Mouse (Mus musculus) thymus, postnatal 25 days (tissue): ENCODE data around the gene Gm42420.

Experiments used
- DNase-seq: peaks from one replicate; pipeline ENCODE4 v3.0.0; 2022

Gm42420 gene

DNA sequence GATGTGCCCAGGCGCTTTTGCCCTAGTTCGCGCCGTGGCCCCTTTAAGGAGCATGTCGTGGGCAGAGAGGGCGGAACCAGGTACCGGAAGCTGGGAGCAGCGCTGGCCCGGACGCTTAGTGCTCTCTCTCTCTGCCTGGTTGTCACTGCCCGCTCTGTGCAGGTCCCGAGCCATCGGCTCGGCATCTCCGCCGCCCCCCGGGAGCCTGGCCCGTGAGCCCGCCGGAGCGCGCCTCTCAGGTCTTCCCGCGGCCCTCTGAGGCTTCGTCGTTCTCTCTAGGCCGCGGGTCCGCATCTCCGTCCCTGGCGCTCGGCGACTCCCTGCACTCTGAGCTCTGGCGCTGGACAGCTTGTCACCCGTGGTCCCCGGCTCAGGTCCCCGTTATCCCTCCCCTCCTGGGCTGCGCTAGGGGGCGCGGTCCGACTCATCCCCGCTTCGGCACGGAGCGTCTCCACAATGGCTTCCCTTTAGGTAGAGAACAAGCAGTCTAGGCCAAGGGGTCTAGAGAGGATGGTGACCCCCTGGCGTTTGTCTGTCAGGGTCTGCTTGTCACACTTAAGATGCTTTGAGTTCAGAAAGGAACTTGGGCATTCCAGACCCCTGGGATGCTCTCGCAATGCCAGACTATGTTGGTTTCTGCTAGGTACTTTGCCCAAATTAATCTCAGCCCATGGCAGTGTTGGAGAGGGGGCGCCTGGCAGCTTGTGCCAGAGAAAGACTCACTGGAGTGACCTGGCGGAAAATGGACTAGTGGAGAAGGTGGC is 11.6 kb upstream of the Gm42420 start, which contains the start of gene Adck2:
Gene Adck2 (plus strand): TSS at position 83 of the 764 bp plus-strand sequence.
- DNase-seq: peak; percentile 82

- DNase-seq: peak; percentile 6
Observed at GRCm38 (mm10) chr6:39574555-39574869, 11.0 kb upstream of the Gm42420 start.

DNA sequence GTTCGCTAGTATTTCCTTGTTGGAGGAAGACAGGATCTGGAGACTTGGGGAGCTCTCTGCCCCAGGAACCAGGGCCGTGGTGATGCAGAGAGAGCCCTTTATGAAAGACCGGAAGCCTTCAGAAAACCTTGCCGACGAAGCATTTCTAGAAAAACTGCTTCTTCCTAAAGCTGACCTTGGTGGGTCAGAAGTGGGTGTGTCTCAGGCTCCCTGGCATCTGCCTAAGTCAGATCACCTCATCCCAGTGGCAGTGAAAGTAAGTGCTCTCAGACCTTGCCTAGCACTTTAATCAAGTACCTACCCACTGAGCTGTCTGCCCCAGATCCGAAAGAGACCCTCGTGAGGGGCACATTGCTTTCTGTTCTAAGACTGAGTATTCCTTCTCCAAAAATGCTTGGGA is 10.6 kb upstream of the Gm42420 start:
- DNase-seq: no peak

DNA sequence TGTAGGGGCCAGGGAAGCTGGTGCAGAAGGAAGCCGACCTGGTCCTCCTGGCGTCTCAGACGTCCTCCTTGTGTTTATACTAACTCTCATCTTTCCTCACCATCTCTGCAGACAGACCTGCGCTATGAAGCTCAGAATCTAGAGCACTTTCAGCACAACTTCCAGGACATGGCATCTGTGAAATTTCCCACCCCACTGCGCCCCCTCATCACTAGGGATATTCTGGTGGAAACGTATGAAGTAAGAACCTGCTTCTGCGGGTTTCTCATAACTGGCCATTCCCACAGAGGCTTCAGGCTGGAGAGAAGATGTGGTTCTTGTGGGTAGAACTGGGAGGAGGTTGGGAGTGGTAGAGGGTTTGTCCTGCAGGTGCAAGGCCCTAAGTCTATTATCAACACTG is 6.0 kb upstream of the Gm42420 start:
- no peak for DNase-seq

DNA sequence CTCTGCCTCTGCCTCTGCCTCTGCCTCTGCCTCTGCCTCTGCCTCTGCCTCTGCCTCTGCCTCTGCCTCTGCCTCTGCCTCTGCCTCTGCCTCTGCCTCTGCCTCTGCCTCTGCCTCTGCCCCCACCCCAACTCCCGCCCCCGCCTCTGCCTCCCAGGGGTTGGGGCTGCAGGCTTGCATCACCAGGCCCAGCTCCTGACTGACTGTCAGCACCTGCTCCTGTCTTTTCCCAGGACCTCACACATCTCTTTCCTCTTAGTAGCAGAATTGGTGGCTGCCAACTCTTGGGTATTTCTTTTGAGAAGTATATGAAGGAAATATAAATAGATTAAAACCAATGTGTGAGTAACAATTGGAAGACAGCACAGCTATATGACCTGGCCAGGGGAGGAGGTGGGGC is 5.0 kb upstream of the Gm42420 start:
- DNase-seq: no peak

DNA sequence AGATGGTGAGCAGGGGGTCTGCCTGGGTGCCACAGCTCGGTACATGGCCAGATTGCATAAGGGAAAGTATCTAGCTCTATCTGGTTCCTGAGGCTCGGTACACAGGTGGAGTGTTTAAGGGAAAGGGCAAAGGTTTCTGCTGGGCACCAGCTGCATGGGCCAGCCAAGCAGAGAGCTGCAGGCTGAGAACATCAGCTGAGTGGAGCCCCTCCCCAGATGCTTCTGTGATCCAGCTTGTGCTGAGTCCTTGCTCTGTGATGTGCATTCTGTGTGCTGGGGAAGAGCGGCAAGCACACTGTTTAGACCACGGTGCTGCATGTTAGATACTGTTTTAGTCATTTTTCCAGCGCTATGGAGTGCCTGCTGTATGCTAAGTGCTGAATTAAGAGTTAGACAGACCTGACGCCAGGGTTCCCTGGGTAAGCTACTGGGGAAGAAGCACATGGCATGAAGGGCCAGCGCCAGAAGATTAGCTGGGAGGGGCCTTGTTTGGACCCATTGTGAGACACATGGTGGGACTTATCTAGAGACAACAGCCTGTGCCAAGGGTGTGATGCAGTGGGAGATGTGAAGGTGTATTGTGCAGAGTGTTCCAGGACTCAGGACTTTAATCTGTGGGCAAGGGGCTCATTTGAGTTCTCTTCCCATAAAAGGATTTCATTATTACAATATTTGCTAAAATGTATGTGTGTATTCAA is 4.3 kb upstream of the Gm42420 start:
- no peak for DNase-seq

DNA sequence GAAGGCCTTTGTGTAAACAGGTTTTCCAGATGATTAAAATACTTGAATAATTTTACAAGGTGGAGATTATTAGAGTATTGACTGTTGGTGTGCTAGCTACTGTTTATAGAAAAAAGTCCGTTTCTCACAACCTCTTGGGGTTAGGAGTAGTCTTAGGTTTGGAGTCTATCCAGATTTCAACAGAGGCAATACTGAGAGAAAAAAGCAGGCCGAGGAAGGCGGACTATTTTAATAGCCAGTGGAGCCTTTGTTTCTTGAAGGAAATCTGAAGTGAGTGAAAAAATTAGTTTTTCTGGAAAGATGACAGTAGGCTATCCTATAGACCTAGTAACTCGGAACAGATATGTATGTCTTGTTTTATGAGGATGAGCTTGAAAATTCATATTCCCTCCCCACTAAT is 5.9 kb downstream of the Gm42420 start:
- DNase-seq: no peak

- DNase-seq: peak; percentile 94
Observed at GRCm38 (mm10) chr6:39592401-39593214, 7.1 kb downstream of the Gm42420 start, which contains the start of gene Ndufb2. TSS of gene Ndufb2 (plus strand) at chr6:39592574.

GRCm38 (mm10) chr6:39600851-39601250 is 15.3 kb downstream of the Gm42420 start:
- DNase-seq: no peak

DNA sequence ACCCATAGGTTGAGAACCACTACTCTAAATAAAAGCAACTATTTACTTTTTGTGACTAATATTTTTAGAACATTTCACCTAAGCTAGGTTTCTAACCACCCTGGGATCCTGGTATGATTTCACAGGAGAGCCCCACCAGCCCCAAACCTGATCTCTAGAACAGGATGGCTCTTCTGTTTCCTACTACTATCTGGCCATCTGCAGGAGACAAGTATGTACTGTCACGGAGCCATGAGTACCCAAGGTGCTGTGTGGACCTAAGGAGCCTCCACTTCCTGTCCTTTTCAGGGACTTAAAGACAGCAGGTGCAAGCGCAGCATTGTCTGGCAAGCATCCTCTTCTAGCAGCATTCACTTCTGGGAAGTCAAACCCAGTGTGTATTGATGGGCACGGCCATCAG is 16.3 kb downstream of the Gm42420 start:
- no peak for DNase-seq

DNA sequence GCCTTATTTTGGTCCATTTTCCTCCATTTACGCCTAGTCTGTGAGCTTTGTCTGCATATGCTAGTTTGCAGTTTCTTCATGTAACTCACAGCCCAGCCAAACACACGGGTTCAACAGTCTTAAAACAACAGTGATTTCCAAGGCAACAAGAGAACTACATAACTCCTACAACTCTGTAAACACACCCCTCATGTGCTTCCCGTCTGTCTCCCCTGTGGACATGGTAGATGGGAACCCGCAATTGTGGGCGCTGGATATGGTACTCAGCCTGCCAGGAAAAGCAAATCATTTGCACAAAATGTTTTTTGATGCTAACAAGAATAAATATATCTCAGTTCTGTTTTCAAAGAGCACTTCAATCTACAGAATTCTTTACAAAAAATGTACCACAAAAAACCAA is 19.0 kb downstream of the Gm42420 start:
- no peak for DNase-seq

- DNase-seq: no peak
Observed at GRCm38 (mm10) chr6:39606056-39606455, 20.5 kb downstream of the Gm42420 start.

DNA sequence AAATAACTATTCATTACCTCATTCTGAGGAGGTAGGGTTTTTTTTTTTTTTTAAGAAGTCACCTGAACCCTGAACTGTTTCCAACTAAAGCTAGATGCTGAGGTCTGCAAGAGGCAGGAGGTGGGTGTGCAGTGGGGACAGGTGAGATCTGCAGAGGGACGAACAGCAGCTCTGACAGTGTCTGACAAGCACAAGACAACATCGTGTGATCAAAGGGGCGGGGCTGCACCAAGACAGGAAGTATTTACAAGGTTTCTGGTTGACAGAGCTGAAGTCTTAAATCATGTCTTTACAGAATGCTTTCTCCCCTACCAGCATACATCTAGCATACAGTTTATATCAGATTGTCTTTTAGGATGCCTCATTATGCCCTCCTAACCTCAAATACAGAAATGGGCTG is 21.3 kb downstream of the Gm42420 start:
- peak; percentile 37 for DNase-seq

GRCm38 (mm10) chr6:39607365-39607764 is 21.8 kb downstream of the Gm42420 start:
- DNase-seq: no peak

DNA sequence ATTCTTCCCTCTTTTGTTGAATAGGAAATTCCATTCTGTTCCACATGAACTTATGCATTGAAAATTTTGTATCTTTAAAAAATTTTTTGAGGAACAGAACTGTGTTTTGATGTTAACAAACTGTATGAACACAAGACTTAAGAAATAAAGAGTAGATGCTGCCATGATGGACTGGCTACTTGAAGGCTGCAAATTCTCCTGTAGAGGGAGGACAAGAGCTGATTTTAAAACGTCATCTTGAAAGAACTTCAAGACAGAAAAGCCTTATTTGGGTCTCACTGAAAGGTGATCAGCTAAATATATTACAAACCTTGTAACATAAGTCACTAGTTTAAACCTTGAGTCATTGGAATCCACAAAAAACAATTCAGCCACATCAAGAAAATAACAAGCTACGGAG is 24.7 kb downstream of the Gm42420 start:
- no peak for DNase-seq

DNA sequence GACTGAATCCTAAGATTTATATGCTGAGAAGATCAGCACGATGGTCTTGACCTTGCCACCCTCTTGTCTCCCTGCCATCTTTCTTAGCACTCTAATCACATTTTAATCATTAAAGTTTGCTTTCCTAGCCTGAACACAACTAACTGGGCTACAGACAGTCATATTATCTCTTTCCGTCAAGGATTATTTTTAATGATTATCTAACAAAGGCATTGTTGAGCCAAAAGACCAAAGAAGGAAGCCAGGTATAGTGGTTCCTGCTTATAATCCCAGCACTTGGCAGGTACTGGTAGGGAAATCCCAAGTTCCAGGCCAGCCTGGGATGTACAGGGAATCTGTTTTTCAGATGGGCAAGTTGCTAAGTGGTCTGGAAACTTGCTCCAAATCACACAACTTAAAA is 25.7 kb downstream of the Gm42420 start:
- no peak for DNase-seq
